Mouse (Mus musculus) liver, adult 2 months (tissue): ENCODE results near the gene Pbrm1. TPM values are rescaled to one million over a fixed set of nuclear protein-coding genes. Genes with fewer than 3 reads are reported as not detected.

Experiments
- DNase-seq: peaks from one replicate; pipeline ENCODE4 v3.0.0-alpha.2; 2011; ENCODE audit warnings: low read depth, low spot score; ENCODE audit errors: extremely low read depth
- H3K27ac ChIP-seq: fragments of 200-500 bp; replicated peaks from 2 replicates; pipeline ENCODE4 v1.5.1; 2012; ENCODE audit warnings: low read depth, mild to moderate bottlenecking, control low read depth, inconsistent platforms, low read length; ENCODE audit not compliant: insufficient read depth
- H3K27me3 ChIP-seq: fragments of 200-500 bp; 2 replicates; pipeline ENCODE4 v1.6.1; 2012; ENCODE audit warnings: mild to moderate bottlenecking, moderate library complexity, low read length, inconsistent platforms; ENCODE audit not compliant: control insufficient read depth, insufficient read depth
- H3K36me3 ChIP-seq: fragments of 200-500 bp; 2 replicates; pipeline ENCODE4 v1.6.1; 2012; ENCODE audit warnings: low read length, inconsistent platforms; ENCODE audit not compliant: control insufficient read depth, insufficient read depth
- H3K4me1 ChIP-seq: fragments of 200-500 bp; 2 replicates; pipeline ENCODE4 v1.6.1; 2011; ENCODE audit warnings: low read length; ENCODE audit not compliant: control insufficient read depth, insufficient read depth
- H3K4me3 ChIP-seq: fragments of 200-500 bp; 2 replicates; pipeline ENCODE4 v1.5.1; 2011; ENCODE audit warnings: low read depth, mild to moderate bottlenecking, control low read depth, low read length, moderate library complexity; ENCODE audit not compliant: insufficient read depth
- H3K79me2 ChIP-seq: fragments of 200-500 bp; 2 replicates; pipeline ENCODE4 v1.6.1; 2012; ENCODE audit warnings: inconsistent platforms, mild to moderate bottlenecking, low read length, moderate library complexity; ENCODE audit not compliant: control insufficient read depth, insufficient read depth
- H3K9ac ChIP-seq: fragments of 200-500 bp; 2 replicates; pipeline ENCODE4 v1.6.1; 2012; ENCODE audit warnings: low read depth, mild to moderate bottlenecking, control low read depth, inconsistent platforms, low read length
- CTCF ChIP-seq: fragments of 200-500 bp; IDR thresholded peaks from 2 replicates; pipeline ENCODE4 v1.5.1; 2011; ENCODE audit warnings: low read depth, low read length, control low read depth
- POLR2A ChIP-seq: fragments of 200-500 bp; IDR thresholded peaks from 2 replicates; pipeline ENCODE4 v1.6.1; 2011; ENCODE audit warnings: low read length, control low read depth; ENCODE audit not compliant: insufficient read depth; ENCODE audit errors: extremely low read depth
- WGBS: fragments of 180-500 bp; shearing (Covaris S2); methylation state at CpG from one replicate; pipeline ENCODE4 v1.1.7; 2018; 5-methylcytosine and 5-hydroxymethylcytosine counted together
- polyA plus RNA-seq: library from polyadenylated mRNA; depleted of rRNA; stranded (reverse); fragments of >200 nt; gene quantifications from 2 replicates; pipeline ENCODE4 v1.2.3, GENCODE M21; 2012
- total RNA-seq: library from RNA; depleted of rRNA; stranded (reverse); fragments of >200 nt; gene quantifications from 2 replicates; pipeline ENCODE4 v1.2.3, GENCODE M21; 2014

Gene Pbrm1
- total and polyA plus RNA-seq, 2 experiments: 6.3 to 26.3 TPM

DNA sequence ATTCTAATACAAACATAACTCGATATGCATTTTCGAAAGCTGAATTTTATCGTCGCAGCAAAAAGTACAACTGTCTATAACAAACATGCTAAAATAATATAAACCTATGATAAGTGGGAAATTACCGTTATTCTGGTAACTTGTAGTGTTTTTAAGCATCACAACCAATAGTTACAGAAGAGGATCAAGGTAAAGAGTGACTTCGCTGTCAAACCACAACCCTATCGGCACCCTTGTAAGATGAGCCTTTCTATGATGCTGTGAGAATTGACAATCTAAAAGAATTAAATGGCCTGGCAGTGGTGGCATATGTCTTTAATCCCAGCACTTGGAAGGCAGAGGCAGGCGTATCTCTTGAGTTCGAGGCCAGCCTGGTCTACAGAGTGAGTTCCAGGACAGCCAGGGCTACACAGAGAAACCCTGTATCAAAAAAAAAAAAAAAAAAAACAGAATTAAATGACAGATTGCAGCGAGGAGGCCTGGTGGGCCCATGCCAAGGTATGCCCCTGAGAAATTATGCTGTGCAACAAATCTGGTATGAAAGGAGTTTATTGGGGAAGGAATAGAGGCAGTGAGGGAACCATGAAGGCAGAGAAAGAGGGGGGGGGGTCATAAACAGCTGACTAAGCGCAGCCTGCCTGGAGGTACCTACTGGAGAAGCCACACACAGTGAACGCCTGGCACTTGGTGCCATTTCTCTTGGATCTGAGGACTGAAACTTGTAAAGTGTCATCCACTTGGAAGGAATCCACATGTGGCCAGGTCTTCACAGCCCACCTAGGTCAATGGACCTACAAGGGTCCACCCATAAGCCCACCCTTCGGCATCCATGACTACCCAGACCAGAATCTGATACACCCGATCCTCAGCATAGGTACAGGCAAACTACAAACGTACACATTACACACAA is 110.6 kb downstream of the Pbrm1 start:
- TF ChIP-seq CTCF (no peak), POLR2A (no peak)
- Histone ChIP-seq H3K36me3 (no peaks in the 10 kb centered on the region; the same call in 1 of the 2 replicates), H3K4me1 (peaks cover 17% of the 10 kb centered on the region), H3K27ac (no peak overlapping the region), H3K27me3 (no peaks in the 10 kb centered on the region; the same call in 1 of the 2 replicates), H3K79me2 (peaks cover 11% of the 10 kb centered on the region; the same call in 1 of the 2 replicates), H3K4me3 (peak overlapping the region; percentile 42), H3K9ac (no peak overlapping the region)
- no peak for DNase-seq
- 60% methylated on average over 15 of the region's 15 CpGs for WGBS

DNA sequence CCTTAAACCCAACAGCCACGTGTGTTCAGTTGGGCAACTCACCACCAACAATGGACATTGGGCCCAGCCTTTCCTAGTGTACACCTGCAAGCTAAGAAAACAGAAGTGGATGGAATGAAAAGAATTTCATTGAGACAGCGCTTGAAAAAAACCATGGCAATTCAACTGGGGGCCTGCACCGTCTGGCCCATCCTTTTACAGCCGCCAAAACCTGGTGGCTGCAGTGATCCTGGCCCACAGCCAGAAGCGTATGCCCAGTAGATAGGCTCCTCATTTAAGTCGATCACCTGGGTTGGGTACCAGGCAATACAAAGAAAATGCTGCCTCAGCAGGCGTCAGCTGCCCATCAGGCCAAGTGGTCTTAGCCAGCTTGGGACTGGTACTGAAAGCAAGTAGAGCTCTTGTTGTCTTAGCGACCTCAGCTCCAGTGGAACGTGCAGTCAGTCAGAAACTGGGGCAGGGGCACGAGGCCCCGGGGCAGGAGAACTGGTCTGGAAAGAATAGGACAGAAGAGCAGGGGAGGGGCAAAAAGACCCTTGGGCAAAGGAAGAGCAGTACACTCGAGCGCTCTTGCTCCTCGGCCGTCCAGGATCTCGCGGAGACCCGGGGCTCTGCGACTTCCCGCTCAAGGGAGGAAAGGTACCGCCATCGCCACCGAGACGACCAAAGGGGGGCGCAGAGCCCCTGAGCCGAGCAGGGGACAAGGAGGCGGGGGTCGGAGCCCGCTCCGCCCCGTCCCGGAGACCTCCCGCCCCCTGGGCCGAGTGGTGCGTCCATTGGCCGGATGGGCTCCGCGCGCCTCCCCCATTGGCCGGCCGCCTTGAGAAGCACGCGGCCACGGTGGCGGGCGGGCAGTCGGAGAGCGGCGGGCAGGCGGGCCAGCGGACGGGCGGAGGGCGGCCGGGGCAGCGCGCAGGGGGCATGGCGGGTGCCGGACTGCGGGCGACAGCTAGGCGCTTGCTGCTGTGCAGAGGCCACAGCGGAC is 111.6 kb downstream of the Pbrm1 start, which contains the start of gene Nt5dc2:
Gene Nt5dc2, plus strand, starts transcription at position 818 of the 985 bp plus-strand sequence.
- 5% methylated on average over 63 of the region's 63 CpGs for WGBS
- H3K4me3 ChIP-seq: peak within 1 kb of the TSS; percentile 64
- peaks cover 11% of the 10 kb centered on the region; the same call in 1 of the 2 replicates for H3K79me2 ChIP-seq
- no peaks in the 10 kb centered on the region; the same call in 1 of the 2 replicates for H3K27me3 ChIP-seq
- TF ChIP-seq POLR2A (peak; percentile 54; the same call in 1 of the 2 replicates), CTCF (no peak)
- no peak for DNase-seq
- no peak within 1 kb of the TSS for H3K27ac ChIP-seq
- peaks cover 14% of the 10 kb centered on the region for H3K4me1 ChIP-seq
- peak within 1 kb of the TSS; percentile 91 for H3K9ac ChIP-seq
- no peaks in the 10 kb centered on the region; the same call in 1 of the 2 replicates for H3K36me3 ChIP-seq

GRCm38 (mm10) chr14:31131272-31131821 is 112.4 kb downstream of the Pbrm1 start:
- Histone ChIP-seq H3K9ac (peak overlapping the region; percentile 91), H3K27ac (no peak overlapping the region), H3K79me2 (peaks cover 8% of the 10 kb centered on the region; the same call in 1 of the 2 replicates), H3K4me1 (peaks cover 11% of the 10 kb centered on the region), H3K4me3 (peak overlapping the region; percentile 64), H3K27me3 (no peaks in the 10 kb centered on the region; the same call in 1 of the 2 replicates), H3K36me3 (no peaks in the 10 kb centered on the region)
- TF ChIP-seq POLR2A (no peak), CTCF (no peak)
- 5% methylated on average over 43 of the region's 43 CpGs for WGBS
- DNase-seq: no peak

DNA sequence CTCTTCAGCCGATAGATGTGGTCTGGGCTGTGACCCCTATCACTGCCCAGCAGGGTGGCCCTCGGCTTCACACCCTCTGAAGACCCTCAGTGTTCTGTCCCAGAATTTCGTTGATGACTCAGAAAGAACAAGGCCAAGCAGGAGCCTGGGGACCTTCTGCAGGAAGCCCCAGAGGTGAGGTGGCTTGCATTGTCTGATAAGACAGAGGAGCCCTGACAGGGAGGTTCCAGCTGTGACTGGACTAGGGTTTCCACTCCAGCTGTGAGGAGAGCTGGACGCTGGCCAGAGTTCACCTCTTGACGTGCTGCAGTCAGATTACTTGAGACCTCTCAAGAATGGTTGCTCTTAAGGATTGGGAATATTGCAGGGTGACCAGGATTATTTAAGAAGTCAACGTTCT is 113.1 kb downstream of the Pbrm1 start:
- Histone ChIP-seq H3K9ac (no peak overlapping the region), H3K4me3 (no peak overlapping the region), H3K79me2 (peaks cover 3% of the 10 kb centered on the region; the same call in 1 of the 2 replicates), H3K27ac (no peak overlapping the region), H3K36me3 (no peaks in the 10 kb centered on the region), H3K27me3 (no peaks in the 10 kb centered on the region; the same call in 1 of the 2 replicates), H3K4me1 (peaks cover 7% of the 10 kb centered on the region)
- TF ChIP-seq CTCF (no peak), POLR2A (no peak)
- no peak for DNase-seq
- WGBS: 38% methylated on average over 6 of the region's 6 CpGs

DNA sequence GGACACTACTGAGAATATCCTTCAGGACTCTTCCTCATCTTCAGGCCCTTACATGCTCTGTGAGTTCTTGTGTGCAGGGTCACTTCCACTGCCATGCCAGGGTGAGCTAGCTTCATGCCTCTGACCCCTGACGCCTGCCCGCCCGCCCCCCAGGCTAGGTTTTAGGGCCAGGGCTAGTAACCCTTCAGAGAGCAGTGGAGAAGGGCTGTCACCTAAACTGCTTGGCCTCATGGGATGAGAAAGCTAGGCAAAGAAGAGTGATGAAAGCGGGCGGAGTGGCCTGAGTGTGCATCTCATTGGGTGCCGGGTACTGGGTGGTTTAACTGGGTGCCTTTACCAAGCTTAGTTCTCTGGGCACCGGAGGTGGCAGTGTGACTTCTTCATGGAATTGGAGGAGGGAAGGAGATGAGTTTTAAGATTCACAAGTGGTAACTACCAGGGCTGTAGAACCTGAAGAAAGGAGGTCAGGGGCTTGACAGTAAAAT is 113.6 kb downstream of the Pbrm1 start:
- H3K27ac ChIP-seq: no peak overlapping the region
- TF ChIP-seq POLR2A (no peak), CTCF (no peak)
- no peaks in the 10 kb centered on the region; the same call in 1 of the 2 replicates for H3K27me3 ChIP-seq
- peaks cover 4% of the 10 kb centered on the region; the same call in 1 of the 2 replicates for H3K4me1 ChIP-seq
- no peaks in the 10 kb centered on the region for H3K79me2 ChIP-seq
- no peaks in the 10 kb centered on the region for H3K36me3 ChIP-seq
- no peak overlapping the region for H3K4me3 ChIP-seq
- no peak for DNase-seq
- H3K9ac ChIP-seq: no peak overlapping the region
- WGBS: 91% methylated on average over 7 of the region's 7 CpGs
